Mouse (Mus musculus): ENCODE data around the gene Pigu.
A peak's percentile ranks its signal among the peaks of the same experiment; 100 is the strongest.

Gene Pigu

GRCm38 (mm10) chr2:155367635-155368284 is 10.5 kb upstream of the Pigu start:
- no peak for DNase-seq (ENCODE audit: low spot score)

GRCm38 (mm10) chr2:155357686-155358399 is 613 bp upstream of the Pigu start:
- no peak for DNase-seq (ENCODE audit: low spot score)

- DNase-seq (ENCODE audit: low spot score), result no peak
Observed at GRCm38 (mm10) chr2:155354402-155354801, 2.8 kb downstream of the Pigu start.

DNA sequence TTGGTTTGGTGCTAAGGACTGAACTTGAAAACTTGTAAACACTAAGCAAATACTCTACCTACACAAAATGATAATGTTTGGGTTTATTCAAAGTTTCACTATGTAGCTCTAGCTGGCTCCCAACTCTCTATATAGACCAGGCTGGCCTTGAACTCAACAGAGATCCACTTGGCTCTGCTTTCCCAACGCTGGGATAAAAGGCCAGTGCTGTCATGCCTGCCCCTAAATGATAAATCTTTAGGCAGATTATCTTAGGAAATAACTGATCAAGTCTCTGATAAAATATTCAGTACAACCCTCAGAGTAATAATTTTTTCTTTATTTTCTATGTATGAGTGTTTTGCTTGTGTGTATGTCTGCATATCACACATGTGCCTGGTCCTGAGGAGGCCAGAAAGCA is 10.6 kb downstream of the Pigu start:
- DNase-seq (ENCODE audit: low spot score), result no peak

DNA sequence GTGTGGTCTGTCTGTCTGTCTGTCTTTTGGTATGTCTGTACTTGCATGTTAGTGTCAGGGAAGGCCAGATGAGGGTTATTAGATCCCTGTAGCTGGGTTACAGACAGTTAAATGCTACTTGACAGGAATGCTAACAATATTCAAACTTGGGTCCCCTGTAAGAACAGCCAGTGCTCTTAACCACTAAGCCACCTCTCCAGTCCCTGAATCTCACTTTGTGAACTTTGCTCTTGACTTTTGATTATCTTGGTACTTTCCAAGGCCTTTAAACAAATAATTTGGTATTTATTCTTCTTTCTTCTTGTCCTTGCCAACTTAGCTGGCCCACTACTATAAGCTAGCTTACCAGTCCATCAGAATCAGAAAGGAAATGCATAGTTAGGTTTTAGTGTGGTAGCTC is 17.1 kb downstream of the Pigu start:
- DNase-seq (ENCODE audit: low spot score), result no peak

DNA sequence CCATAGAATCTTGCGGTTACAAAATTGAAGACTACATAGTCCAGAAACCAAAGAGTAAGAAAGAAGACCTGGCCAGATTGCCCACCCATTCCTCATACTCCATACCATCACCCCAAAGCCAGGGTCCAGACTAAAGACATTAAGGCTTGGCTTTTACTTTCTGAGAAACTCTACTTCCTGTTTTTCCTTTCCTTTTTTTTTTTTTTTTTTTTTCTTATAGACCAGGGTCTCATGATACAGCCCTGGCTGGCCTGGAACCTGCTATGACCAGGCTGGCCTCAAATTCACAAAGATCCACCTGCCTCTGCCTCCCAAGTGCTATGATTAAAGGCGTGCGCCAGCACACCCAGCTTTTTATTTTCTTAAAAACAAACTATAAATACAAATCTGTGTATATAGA is 21.0 kb downstream of the Pigu start:
- no peak for DNase-seq (ENCODE audit: low spot score)

DNA sequence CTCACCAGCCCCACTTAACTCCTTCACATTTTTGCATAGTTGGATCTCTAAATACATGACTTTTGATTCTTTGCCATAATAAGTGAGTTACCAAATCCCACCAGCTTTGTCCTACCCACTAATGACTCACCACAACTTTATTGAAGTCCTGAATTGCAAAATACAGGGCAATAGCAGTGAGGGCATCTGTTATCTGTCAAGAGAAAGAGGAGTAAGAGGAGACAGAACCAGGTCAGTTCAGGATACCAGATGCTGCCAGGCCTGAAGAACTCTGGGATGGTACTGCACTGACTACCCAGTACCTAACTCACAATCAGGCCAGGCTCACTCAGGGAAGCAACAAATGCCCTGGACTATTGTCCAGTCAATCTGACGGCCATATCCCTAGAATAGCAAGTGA is 22.0 kb downstream of the Pigu start:
- no peak for DNase-seq (ENCODE audit: low spot score)

- DNase-seq (ENCODE audit: low spot score), result no peak
Observed at GRCm38 (mm10) chr2:155333421-155333820, 23.8 kb downstream of the Pigu start.

- DNase-seq (ENCODE audit: low spot score), result no peak
Observed at GRCm38 (mm10) chr2:155331351-155331750, 25.9 kb downstream of the Pigu start.

DNA sequence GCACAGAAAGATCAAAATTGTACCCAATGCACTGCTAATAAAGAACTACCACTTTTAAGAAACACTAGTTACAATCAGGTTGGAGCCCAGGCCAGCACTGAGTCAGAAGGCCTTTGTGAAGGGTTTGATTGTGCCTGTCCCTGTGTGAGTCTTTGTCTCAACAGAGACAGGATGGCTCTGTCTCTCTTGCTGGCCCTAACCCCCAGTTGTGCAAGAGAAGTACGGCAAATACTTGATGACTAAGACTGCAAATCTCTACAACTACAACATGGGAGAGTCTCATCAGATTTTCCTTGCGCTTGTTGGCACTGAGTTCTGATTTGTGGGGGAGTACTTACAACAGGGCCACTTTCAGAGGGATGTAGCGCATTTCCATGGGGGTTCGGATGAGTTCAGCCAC is 26.4 kb downstream of the Pigu start:
- no peak for DNase-seq (ENCODE audit: low spot score)

DNA sequence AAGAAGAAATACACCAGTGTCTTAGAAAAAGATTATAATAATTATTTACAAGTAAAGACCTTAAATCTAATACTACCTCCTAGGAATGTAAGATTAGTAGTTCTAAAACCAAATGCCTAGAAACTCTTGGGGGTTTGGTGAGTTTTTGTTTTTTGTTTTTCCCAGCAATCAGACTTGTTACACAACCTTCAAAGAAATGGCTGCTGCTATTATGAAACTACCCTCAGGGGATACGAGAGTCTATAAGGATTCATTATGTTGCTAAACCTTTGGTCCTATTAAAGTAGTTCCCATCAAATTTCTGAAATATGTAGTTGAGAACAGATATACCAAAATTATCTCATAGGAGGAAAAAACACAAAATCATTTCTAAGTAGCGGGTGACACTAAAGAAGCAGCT is 27.5 kb downstream of the Pigu start:
- DNase-seq (ENCODE audit: low spot score), result no peak

GRCm38 (mm10) chr2:155328906-155329305 is 28.3 kb downstream of the Pigu start:
- DNase-seq (ENCODE audit: low spot score), result no peak

DNA sequence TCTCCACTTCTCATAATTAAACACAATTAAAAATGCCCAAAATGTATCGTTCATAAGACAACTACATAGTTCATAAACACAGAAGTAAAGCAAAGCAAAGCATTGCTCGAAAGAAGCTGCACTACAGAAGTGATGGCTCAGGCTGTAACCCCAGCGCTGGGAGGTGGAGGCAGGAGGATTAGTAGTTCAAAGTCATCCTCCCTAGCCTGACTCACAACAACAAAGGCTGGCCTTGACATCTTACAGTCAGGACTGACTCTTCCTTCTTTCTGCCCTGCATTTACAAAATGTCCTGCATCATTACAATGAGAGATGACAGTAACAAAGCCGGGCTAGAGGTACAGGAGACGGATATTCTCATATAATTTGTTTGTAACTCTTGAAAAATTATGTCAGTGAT is 29.3 kb downstream of the Pigu start:
- no peak for DNase-seq (ENCODE audit: low spot score)

- no peak for DNase-seq (ENCODE audit: low spot score)
Observed at GRCm38 (mm10) chr2:155326001-155326400, 31.2 kb downstream of the Pigu start.

DNA sequence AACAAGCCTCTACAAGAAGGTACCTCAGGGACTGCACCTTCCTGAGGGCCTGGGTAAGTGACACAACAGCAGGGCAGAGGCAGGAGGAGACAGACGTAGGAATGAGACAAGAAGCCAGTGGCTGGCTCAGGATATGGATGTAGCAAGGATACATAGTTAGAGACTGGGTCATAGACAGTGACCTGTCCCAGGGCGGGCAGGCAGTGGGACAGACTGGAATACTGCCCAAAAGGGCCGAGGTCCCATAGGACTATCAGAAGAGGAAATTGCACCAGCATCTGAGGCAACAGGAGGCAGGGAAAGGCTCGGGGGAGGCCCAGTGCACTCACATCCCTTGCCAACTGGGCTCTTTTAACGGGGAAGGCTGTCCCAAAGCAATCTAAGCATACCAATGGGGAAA is 36.6 kb downstream of the Pigu start:
- DNase-seq (ENCODE audit: low spot score), result peak; percentile 43

DNA sequence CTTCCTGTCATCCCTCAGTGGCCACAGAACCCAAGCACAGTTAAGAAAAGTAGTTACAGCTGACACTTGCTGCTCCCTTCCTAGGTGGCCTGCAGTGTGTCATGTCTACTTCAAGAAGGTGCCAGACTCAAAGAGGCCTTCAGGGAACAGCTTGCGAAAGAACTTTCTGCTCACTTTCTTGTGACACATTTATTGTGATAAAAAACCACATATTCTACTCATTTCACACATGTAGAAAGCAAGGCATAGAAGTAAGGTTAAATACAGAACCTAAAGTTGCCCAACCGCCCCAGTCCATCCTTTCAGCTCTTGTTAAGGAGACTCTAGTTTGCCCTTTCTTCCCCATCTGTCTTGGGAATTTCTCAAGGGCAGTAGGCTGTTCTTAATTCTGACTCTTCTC is 38.6 kb downstream of the Pigu start:
- no peak for DNase-seq (ENCODE audit: low spot score)

- DNase-seq (ENCODE audit: low spot score), result no peak
Observed at GRCm38 (mm10) chr2:155313671-155314070, 43.6 kb downstream of the Pigu start.

DNA sequence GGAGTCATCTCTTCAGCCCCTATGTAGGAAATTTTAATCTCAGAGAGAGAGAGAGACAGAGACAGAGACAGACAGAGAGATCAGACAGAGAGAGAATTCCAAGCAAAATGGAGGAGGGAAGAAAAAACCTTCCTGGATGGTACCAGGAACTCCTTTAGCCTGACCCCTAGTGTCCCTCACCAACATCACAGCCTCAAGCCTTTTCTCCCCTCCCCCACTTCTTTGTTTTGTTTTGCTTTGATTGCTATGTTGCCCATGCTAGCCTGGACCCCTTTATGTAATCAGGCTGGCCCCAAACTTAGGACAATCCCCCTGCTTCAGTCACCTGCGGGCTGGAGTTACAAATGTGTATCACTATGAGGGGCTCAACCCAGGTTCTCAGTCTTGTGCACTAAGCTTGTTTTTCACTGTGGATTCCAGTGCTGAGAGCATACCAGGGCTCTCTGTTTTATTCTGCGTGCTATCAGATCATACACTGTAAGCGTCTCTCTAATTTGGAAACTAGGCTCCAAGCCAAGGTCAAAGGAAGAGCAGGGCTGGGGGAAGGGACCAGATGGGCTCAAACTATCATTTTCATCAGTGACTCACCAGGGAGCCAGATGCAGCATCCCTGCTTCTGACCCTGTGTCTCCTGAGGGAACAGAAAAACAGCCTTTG is 48.2 kb downstream of the Pigu start:
- peak; percentile 56 for DNase-seq (ENCODE audit: low spot score)

GRCm38 (mm10) chr2:155299563-155299962 is 57.7 kb downstream of the Pigu start:
- DNase-seq (ENCODE audit: low spot score), result no peak

- no peak for DNase-seq (ENCODE audit: low spot score)
Observed at GRCm38 (mm10) chr2:155295453-155295852, 61.8 kb downstream of the Pigu start.

GRCm38 (mm10) chr2:155293946-155294345 is 63.3 kb downstream of the Pigu start:
- no peak for DNase-seq (ENCODE audit: low spot score)

DNA sequence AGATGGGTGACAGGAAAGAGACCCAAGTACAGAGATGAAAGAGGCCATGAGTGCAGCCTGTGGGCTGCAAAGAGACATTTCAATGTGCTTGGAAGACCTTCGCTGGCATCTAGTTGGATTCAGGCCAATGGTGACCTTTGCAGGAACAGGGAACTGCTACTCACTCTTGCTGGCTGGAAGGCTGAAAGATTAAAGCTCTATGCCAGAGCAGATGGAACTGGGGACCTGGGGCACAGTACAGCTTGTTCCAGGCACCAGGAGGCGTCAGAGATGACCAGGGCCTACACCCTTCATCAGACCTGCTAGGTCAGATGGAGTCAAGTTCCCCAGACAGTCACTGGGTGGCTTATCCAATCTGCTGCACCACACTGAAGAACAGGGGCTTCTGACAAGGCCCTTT is 63.8 kb downstream of the Pigu start:
- DNase-seq (ENCODE audit: low spot score), result peak; percentile 37

DNA sequence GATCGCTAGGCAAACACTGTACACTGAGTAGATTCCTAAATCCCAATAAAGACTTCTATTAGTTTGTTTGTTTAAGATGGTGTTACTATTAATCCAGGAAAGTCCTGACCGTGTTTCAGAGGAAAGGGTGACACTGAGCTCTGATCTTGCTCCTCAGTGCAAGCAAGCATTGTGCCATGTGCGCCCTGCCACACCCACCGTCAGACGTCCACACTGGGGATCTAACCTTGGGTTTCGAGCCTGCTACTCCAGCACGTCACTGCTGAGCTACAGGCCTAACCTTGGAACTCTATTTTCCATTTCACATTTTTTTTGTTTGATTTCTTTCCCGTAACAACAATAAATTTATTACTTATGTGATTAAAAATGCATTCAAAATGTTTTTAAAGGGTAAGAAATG is 67.2 kb downstream of the Pigu start:
- DNase-seq (ENCODE audit: low spot score), result no peak

Measured in ovary, postnatal 36 days (tissue).